In the genomic region with DNA sequence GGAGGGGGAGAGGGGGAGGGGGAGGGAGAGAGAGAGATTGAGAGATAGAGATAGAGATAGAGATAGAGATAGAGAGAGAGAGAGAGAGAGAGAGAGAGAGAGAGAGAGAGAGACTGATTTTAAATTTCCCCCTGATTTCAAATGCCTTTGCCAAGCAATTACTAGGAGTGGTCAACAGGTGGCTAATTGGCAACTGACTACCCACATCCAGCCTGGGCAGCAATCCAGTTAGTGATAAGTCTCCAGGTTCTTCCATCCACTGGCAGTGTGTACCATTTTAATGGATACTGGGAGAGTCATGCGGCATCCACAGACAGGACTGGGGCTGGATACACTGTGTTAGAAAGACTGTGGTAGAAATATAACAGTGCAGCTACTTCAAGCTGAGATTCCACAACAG, we compare ENCODE assay signal across 17 mouse cellular contexts.
"Had no signal": no experiment of that assay in that cellular context is flagged by ENCODE, and none has a peak within 500 bp of the region (broad histone marks: within the 10 kb centered on the region; RNA-seq: fewer than 3 reads in every experiment).

No protein-coding gene starts in this region.

- H3K4me1 ChIP-seq: lung, embryonic 15.5 days; megakaryocyte, embryonic 14.5 days; midbrain, embryonic 13.5 days; midbrain, embryonic 15.5 days; neural tube, embryonic 12.5 days; stomach, embryonic 15.5 days had no signal

- H3K4me3 ChIP-seq: lung, embryonic 15.5 days; megakaryocyte, embryonic 14.5 days; midbrain, embryonic 13.5 days; midbrain, embryonic 15.5 days; neural tube, embryonic 12.5 days; stomach, embryonic 15.5 days had no signal

- H3K36me3 ChIP-seq: lung, embryonic 15.5 days; midbrain, embryonic 13.5 days; midbrain, embryonic 15.5 days; neural tube, embryonic 12.5 days; stomach, embryonic 15.5 days had no signal

- H3K9me3 ChIP-seq: lung, embryonic 15.5 days; megakaryocyte, embryonic 14.5 days; midbrain, embryonic 13.5 days; midbrain, embryonic 15.5 days; neural tube, embryonic 12.5 days; stomach, embryonic 15.5 days had no signal

- H3K27me3 ChIP-seq: lung, embryonic 15.5 days; megakaryocyte, embryonic 14.5 days; midbrain, embryonic 13.5 days; midbrain, embryonic 15.5 days; neural tube, embryonic 12.5 days; stomach, embryonic 15.5 days had no signal

- H3K27ac ChIP-seq: lung, embryonic 15.5 days; macrophage; midbrain, embryonic 13.5 days; midbrain, embryonic 15.5 days; neural tube, embryonic 12.5 days; stomach, embryonic 15.5 days; stomach, postnatal 0 days had no signal

- DNase-seq: lung, adult 2 months; lung, postnatal 14 days; lung, postnatal 36 days; right cerebral cortex, postnatal 14 days; thymus, adult 2 months; thymus, postnatal 25 days; thymus, postnatal 4 days had no signal

- H3K4me2 ChIP-seq: lung, embryonic 15.5 days; midbrain, embryonic 11.5 days; midbrain, embryonic 13.5 days; midbrain, embryonic 15.5 days; neural tube, embryonic 12.5 days; stomach, embryonic 15.5 days had no signal

- ATAC-seq: lung, postnatal 0 days; midbrain, embryonic 13.5 days; midbrain, embryonic 15.5 days had no signal

- H3K9ac ChIP-seq: lung, embryonic 15.5 days; midbrain, embryonic 13.5 days; midbrain, embryonic 15.5 days; neural tube, embryonic 12.5 days; stomach, embryonic 15.5 days had no signal
